Mouse (Mus musculus) lung, adult 2 months (tissue): ENCODE measurements around the gene Rnf114.

ENCODE experiments used
- CTCF ChIP-seq: fragments of 200-500 bp; IDR thresholded peaks from 2 replicates; pipeline ENCODE4 v1.5.1; 2011; ENCODE audit warnings: mild to moderate bottlenecking, low read length, control low read depth; ENCODE audit not compliant: insufficient read depth
- POLR2A ChIP-seq: fragments of 200-500 bp; IDR thresholded peaks from 2 replicates; pipeline ENCODE4 v1.6.1; 2011; ENCODE audit warnings: low read depth, mild to moderate bottlenecking, control low read depth, low read length, borderline replicate concordance; ENCODE audit errors: extremely low read depth

- no peak for TF ChIP-seq POLR2A
- TF ChIP-seq CTCF = no peak
Observed at GRCm38 (mm10) chr2:167565682-167566081, 73.2 kb downstream of the Rnf114 start.
